Mouse (Mus musculus) gastrocnemius, postnatal 36 days (tissue): ENCODE measurements around the gene Nup133. TPM values are rescaled to one million over a fixed set of nuclear protein-coding genes. Genes with fewer than 3 reads are reported as not detected.

Experiments
- DNase-seq, 2 experiments: peaks; one replicate each; pipeline ENCODE4 v3.0.0; 2022
- intact Hi-C: fragments of 180-260 bp; cut with DNase I; formaldehyde crosslinking; loops from one replicate; pipeline ENCODE4 v1.15.1; 2025
- total RNA-seq, 2 experiments: library from RNA; stranded (reverse); gene quantifications; 2 replicates each; pipeline ENCODE4 v1.2.3; 2021

Gene Nup133
- total RNA-seq, 2 experiments from 2014 or later, result 6.6 to 11.0 TPM

- no peak for DNase-seq
- intact Hi-C loops, result no loop called here
These were observed 94.2 kb downstream of the Nup133 start for GRCm38 (mm10) chr8:123854733-123855475.

- intact Hi-C loops, result no loop called here
- no peak for DNase-seq
These were observed 94.8 kb downstream of the Nup133 start for GRCm38 (mm10) chr8:123854252-123854651.

- DNase-seq, result no peak
- intact Hi-C loops, result no loop called here
These were observed 97.5 kb downstream of the Nup133 start for GRCm38 (mm10) chr8:123851590-123851989.

DNA sequence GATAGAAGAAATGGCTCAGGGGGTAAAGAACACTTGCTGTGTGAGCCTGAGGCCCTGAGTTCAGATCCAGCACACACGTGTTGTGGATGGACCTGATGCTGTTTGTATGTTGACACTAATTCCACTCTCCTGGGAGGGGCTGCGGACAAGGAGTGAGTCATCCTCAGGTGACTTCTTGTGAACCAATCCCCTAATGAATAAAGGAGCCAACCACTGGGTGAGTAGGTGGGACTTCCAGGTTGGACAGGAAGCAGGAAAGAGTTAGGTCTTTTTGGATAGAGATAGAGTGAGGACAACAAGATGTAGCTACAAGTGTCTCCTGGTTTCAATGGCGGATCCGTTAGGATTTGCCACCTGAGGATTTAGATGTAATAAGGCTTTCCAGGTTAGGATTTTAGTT, 99.7 kb downstream of the Nup133 start:
- intact Hi-C loops, result no loop called here
- no peak for DNase-seq

GRCm38 (mm10) chr8:123847546-123847945, 101.5 kb downstream of the Nup133 start:
- intact Hi-C loops, result no loop called here

More at GRCm38 (mm10) chr8:123847546-123847945, 101.5 kb downstream of the Nup133 start:
- DNase-seq, result no peak

Other genes starting within 250 kb of the Nup133 start
- gene Rab4a, start 143.3 kb downstream of the Nup133 start, total RNA-seq, result 10 to 100 TPM; 10.5 to 11.7 TPM
- under 1 TPM; 0.54 to 0.66 TPM for gene Ccsap, start 89.1 kb downstream of the Nup133 start, total RNA-seq
- gene Acta1, start 54.5 kb downstream of the Nup133 start, total RNA-seq, result over 10,000 TPM; 54,633 to 61,739 TPM
- gene Abcb10, start 33.9 kb upstream of the Nup133 start, total RNA-seq, result 10 to 100 TPM; 15.6 to 15.9 TPM
- 10 to 100 TPM; 12.0 to 13.6 TPM for gene Taf5l, start 72.1 kb upstream of the Nup133 start, total RNA-seq
- 1 to 10 TPM; 5.4 to 5.8 TPM for gene Urb2, start 72.2 kb upstream of the Nup133 start, total RNA-seq